Mouse (Mus musculus): ENCODE data around the gene Msto1.
"Not testable (repeated sequence)": the region's sequence is repeated elsewhere in the genome, so short reads cannot be mapped to it uniquely, and the experiment has no call there.

The Msto1 gene

DNA sequence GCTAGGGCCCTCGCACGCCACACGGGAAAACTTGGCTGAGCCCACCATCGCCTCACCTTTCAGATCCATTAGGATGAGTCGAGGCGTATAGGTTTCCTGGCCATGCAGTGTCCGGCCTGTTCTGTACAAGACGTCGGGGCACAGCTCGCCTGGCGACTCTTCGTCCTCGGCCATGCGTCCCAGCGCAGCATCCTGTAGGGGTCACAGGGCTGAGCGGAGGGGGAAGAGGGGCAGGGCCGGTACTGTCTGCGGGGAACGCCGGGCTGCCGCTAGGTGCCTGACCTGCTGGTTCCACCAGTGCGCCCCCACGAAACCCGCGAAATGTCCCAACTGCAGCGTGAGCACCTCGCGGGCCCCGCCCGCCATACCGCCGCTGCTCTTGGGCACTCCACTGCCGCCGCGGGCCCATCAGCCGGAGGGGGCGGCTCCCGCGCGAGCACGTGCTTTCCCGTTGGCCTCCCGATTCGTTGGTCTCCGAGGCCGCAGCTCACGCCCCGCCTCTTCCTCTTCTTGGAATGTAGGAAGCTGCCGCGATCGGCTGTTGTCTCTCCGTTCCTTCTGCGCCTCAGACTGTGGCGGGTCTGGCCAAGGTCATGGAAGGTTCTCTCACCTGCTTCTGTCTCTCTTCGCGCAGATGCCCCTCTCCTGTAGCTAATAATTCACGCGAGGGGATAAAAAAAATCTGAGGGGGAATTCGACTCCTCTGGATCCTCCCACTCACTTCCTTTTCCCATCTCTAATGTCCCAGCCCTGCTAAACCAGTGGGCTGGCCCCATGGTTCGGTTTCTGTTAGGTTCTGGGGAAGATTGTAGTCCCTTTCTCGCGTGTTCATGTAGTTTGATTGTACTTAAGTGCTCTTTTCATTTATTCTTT lies at the start of gene Msto1:
Gene Msto1 (minus strand): TSS at position 489 of the 873 bp plus-strand sequence.
- DNase-seq (ENCODE audit: low spot score), result peak; percentile 93

DNA sequence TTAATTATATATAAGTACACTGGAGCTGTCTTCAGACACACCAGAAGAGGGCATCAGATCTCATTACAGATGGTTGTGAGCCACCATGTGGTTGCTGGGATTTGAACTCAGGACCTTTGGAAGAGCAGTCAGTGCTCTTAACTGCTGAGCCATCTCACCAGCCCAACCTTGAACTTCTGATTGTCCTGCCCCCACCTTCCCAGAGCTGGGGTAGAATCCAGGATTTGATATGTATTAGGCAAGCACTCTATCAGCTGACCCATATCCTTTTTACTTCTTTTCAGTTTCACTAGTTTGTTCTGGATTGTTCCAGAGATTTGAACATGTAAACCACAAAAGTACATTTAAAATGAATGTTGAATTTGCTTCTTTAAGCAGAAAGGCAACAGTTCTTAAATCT lies 49.4 kb upstream of the Msto1 start:
- not testable (repeated sequence) for DNase-seq (ENCODE audit: low spot score)

DNA sequence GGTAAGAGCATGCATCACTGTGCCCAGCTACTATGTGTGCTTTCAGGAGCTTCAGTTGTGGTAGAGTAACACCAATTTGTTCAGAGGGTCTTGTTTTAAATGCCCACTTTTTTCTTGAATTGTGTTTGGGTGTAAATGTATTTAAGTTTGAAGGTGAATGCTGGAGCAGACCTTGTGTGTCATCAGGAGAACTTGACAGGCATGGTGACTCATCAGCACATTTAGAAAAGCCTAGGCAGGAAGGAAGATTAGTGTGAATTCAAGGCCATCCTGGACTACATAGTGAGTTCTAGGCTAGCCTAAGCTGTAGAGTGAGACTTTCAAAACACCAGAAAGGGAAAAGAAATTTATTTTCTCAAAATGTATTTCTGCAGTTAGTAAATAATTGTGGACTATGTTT lies 39.9 kb upstream of the Msto1 start:
- DNase-seq (ENCODE audit: low spot score), result no peak

DNA sequence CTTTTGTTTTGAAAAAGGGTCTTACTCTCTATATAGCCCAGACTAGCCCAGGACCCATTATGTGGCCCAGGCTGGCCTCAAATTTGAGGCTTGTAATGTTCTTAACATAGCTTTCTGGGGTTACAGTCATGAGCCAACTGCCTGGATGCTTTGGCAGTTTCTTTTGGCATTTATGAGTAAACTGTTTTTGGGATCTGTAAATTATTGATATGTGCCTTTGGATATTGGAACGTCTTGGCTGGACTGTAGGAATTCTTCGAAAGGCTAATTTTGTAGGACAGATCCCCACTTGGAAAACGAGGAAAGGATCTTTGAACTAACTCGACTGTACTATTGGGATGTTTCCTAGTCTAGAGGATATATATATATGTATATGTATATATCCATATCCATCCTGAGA lies 39.4 kb upstream of the Msto1 start:
- no peak for DNase-seq (ENCODE audit: low spot score)

DNA sequence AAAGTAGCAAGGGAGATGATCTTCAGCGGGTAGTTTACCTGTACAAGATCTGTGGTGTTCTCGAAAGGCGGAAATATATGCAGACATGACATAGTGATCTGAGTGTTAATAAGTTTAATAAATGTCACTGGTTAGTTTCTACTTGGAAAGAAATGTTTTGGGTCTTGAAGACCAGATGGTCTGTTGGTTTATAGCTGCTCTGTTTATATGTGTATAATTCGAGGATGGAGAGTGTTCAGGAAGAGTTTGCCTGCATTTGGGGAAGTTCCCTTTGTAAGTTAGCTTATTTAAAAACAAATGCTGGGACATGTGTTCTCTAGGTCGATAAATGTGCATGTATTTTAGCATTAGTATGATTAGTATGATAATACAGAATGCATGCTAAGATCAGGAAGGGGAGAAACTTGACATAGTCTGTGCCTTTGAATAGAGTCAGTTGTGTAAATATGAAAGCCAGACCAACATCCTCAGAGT lies 37.6 kb upstream of the Msto1 start:
- no peak for DNase-seq (ENCODE audit: low spot score)

DNA sequence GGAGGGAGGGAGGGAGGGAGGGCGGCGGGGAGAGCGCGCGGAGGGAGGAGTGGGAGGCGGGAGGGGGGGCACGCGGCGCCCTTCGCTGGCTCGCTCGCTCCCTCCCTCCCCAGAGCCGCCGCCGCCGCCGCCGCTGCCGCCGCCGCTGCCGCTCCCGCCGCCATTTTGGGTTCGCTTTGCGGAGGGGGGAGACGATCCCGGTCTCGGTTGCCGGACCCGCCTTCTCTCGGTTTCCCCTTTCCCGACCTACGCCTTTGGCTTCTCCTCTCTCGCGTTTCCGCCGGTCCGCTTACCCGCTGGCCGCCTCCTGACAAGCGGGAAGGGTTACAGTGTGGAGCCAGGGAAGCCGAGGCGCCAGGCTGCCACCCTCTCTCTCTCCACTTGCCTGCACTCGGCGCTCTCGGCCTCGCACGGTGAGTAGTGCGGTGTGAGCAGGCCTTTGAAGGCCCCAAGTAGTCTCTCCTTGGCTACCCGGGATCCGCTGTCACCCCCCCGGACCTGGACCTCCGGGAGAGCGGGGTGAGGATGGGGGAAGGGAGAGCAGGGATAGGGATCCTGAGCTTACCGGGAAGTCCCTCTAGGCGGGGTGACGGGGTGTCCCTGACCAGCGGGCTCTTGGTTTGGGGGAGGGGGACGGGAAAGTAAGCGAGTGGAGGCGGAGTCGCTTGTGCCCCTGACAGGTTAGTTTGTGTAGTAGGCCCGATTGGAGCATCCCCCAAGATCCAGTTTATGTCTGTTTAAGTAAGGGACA lies 37.0 kb upstream of the Msto1 start, which contains the start of the genes Ash1l and Dap3:
Gene Ash1l (plus strand): TSS at position 47 of the 751 bp plus-strand sequence.
Gene Dap3 (minus strand): TSS at position 606 of the 751 bp plus-strand sequence.
- peak; percentile 71 for DNase-seq (ENCODE audit: low spot score)

DNA sequence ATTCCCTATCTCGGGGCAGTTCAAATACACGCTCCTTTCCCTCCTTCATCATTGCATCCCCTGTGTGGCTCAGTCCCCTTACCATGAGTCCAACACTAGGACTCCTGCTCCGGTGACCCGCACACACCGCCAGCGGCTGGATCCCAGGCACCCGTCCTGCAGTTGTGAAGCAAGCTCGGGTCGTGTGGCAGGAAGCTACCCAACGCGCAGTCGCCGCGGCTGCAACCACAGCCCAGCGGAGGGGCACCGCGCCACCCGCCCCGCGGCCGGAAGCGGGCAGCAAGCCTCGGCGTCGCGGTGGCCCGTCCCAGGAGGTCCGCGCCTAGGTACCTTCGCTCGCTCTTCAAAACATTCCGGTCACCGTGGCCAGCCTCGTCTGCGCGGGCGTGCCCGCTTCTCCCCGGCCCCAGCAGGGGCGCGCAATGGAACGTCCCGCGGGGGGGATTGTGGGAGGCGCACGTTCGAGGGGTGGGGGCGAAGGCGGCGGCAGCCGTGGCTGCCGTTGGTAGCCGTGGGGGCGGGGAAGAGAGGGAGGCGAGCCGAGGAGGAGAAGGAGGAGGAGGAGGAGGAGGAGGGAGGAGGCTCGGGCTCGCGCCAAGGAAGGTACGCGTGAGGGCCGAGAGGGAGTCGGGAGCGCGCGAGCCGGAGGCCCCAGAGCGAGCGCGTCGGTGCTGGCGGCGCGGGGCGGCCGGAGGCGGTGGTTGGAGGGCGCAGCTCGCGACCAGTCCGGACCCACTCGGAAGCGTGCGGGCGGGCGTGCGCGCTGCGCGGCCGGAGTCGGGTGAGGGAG lies 36.2 kb upstream of the Msto1 start:
- peak; percentile 85 for DNase-seq (ENCODE audit: low spot score)

DNA sequence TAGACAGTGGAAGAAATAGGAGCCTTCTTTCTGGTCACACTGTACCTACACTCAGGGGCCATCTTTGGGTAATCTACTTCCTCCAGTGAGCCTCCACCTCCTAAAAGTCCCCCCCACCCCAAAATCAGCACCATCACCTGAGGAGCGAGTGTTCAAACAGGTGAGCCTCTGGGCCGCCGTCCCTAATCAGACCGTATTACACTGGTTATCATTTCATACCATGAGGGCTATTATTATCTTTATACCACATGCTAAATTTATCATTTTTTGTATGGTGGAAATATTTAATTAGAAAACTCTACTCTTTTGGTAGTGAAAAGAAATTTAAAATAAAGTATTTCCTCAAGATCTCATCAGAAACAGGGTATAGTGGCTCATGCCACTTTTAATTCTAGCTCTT lies 30.3 kb upstream of the Msto1 start:
- DNase-seq (ENCODE audit: low spot score), result no peak

DNA sequence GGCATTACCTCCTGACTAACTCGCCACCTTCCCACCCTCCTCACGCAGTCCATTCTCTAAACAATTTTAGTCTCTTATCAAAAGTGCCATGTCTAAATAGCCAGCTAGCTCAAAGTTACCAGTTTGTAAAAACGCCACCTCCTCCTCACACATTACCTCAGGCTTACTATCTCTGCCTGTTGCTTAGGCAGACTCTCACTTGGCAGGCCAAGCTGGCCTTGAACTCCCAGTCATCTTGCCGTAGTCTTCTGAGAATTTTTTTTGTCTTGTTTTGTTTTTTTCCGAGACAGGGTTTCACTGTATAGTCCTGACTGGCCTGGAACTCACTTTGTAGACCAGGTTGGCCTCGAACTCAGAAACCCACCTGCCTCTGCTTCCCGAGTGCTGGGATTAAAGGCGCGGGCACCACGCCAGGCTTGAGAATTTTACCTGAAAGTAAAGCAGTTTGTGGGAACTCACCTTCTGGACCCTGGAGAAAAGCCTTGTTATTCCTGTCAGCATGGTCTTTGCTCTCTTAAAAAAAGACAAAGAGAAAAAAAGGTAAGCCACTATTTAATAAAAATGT lies 28.6 kb upstream of the Msto1 start:
- DNase-seq (ENCODE audit: low spot score), result no peak

DNA sequence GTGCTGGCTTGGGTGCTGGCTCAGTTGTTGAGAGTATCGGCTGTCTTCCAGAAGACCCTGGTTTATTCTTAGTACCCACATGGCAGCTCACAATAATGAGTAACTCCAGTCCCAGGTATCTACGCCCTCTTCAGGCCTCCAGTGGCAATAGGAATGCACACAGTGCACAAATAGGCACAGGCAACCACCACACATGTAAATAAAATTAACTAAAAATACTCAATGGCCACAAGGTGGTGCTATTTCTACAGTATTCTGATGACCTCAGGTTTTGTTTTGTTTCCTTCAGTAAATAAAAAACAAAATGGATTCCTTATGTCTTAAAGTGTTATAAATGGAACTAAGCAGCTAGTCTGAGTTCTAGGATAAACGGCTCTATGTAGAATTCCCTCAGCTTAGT lies 25.9 kb upstream of the Msto1 start:
- DNase-seq (ENCODE audit: low spot score), result no peak

DNA sequence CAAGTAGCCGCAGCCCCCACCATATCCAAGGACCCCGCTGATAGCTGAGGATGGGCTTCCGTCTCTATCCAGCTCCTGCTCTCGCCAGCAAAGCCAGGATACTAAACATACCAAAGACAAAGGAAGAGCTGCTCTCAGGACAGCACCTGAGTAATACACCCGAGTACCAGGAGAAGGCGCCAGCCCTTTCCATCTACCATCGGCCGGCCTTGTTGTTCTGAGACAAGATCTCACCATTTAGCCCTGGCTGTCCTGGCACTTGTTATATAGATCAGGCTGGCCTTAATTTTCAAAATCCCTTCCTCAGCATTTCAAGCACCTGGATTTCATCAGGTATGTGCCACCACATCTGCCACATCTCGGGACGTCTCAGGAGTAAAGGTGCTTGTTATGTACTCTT lies 25.3 kb upstream of the Msto1 start:
- no peak for DNase-seq (ENCODE audit: low spot score)

DNA sequence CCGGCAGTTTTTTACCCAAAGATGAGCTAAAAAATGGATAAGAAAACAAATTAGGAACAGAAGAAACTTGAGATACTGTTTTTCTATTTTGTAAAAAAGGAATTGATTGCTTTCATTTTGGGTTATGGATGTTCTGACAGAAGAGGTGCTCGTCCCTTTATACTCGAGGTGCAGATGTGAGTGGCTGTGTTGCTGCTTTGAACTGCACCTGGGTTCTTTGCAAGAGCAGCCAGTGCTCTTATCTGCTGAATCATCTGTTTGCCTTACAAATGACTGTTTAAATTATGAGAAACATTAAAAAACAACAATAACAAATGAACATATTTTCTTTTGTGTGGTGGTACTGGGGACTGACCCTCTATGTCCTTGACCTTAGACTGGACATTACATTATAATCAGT lies 15.7 kb upstream of the Msto1 start:
- DNase-seq (ENCODE audit: low spot score), result no peak

DNA sequence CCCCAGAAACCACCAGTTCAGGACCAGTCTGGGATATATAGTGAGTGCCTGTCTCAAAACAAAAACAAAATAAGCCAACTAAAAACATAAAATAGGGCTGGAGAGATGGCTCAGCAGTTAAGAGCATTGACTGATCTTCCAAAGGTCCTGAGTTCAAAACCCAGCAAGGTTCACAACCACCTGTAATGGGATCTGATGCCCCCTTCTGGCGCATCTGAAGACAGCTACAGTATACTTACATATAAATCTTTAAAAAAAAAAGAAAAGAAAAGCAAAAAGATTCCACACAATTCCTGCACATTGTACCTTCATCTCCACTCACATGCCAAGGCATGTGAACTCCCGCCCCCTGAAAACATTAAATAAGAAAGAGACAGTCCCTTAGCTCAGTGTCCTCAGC lies 11.9 kb upstream of the Msto1 start:
- no peak for DNase-seq (ENCODE audit: low spot score)

DNA sequence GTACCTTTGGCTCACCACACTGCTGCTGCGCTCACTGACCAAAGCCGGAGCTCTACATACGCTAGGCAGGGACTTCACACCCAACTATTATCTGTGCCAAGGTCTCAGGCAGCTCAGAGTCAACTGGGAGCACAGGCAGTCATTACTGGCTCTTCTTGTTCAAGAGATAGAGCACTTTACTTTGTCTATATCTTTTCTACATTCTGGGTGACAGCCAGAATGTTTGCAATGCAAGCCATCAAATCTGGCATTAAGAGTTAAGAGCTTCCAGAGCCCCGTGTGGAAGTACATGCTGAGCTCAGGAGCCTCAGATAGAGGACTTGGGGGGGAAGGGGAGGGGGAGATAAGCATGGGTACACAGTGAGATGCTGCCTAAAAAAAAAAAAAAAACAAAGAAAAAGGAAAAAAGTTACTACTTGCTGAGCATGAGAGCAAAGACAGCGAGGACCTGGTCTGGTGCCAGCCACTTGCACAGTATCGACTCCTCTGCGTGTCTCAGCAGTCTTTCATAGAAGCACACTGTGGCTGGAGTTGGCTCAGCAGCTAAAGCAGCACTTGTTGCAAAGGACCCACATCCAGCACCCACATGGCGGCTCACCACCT lies 10.3 kb upstream of the Msto1 start:
- DNase-seq (ENCODE audit: low spot score), result no peak

DNA sequence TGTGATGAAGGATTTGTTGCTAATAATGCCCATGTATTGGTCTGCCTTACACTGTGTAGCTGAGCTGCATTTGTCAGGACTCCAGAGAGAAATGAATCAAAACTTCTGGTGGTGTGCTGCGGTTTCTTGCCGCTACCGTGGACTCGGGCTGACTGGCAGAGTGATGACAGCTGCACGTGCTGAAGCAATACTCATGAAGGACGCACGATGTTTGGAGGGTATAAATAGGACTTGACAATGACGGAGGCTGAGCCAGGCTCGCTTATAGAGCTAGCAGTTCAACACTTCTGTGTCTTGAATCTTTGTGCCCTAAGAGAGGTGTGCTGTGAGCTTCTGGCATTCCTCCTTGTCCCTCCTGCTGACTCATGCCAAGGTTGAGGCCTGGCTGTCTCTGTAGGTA lies 7.6 kb upstream of the Msto1 start:
- DNase-seq (ENCODE audit: low spot score), result no peak

DNA sequence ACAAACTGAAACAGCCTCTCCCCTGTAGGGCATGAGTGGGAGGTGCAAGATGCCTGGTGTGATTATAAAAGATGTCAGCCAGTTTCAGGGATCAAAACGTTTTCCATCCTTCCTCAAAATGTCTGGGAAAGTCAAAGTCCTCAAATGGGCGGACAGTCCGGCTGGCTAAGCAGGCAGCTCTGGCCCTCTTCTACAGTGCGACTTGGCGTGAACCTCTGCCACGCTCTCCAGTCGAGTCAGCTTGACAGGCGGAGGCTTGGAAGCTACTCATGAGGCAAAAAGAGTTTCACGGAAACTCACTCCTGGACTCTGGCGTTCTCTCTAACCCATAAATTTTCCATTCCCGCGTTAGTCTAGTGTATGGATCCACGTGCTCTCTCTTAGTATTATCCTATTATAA lies 5.2 kb upstream of the Msto1 start:
- no peak for DNase-seq (ENCODE audit: low spot score)

DNA sequence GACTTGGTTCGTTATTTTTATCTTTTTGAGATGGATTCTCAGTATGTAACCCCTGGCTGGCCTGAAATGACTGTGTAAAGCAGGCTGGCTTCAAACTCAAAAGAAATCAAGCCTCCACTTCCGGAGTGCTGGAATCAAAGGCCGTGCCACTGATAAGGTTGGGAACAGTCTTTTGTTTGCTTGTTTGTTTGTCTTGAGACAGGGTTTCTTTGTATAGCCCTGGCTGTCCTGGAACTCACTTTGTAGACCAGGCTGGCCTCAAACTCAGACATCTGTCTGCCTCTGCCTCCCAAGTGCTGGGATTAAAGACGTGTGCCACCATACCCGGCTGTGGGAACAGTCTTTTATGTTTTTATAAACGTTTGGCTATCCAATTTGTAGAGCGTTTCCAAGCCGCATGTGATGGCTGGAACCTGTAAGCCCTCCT lies 598 bp upstream of the Msto1 start:
- DNase-seq (ENCODE audit: low spot score), result no peak

DNA sequence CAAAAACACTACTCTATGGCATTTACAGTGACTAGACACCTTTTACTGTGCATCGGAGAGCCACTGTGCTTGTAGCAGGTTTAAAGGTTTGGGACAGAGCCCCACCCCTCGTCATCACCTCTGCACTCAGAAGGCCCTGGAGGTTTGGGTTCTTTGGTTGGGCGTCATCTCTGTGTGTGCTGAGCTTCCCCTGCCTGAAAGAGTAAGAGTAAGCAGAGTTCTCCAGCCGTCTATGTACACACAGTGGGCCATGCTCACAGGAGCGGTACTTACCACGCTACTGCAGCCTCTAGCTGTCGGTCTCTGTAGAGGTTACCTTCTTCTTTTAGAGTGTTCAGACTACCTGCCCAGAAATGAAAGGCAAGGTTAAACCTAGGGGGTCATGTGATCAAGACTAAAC lies 1.2 kb downstream of the Msto1 start:
- DNase-seq (ENCODE audit: low spot score), result no peak

DNA sequence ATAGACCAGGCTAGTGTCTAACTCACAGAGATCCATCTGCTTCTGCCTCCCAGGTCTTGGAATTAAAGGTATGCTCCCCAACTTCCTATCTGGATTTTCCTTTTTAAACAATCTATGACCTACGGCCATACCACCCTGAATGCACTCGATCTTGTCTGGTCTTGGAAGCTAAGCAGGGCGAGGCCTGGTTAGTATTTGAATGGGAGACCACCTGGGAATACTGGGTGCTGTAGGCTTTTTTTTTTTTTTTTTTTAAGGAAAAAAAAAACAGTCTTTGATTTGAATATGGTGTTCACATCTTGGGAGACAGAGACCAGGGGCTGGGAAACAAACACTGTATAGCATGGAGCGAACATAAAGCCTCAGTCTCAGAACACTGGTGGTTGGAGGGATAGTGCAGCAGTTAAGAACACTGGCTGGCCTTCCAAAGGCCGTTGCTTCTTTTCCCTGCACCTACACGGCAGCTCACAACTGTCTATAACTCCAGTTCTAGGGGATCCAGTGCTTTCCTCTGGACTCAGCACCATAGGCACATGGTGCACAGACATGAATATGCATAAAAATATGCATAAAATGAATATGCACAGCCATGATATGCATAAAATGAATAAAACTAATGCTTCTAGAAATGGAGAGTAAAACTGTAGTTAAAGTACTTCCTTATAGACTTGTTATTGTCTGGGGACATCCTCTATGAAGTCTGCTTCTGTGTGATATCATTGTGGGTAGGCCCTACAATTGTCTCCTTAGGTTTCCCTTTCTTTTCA lies 7.2 kb downstream of the Msto1 start:
- no peak for DNase-seq (ENCODE audit: low spot score)

DNA sequence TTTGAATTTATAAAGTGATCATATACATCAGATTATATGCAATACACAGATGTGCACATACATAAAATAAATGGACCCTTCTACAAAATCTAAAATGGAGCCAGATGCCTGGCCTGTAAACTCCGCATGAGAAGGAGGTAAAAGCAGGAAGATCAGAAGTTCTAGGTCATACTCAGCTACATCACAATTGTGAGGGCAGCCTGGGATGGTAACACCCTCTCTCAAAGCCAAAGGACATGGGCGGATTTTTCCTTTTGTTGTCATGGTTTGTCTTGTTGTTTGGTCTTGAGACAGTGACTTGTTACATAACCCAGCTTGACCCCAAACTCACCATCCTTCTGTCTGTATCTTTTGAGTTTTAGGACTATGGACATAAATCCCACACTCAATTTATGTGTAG lies 8.1 kb downstream of the Msto1 start:
- DNase-seq (ENCODE audit: low spot score), result no peak

DNA sequence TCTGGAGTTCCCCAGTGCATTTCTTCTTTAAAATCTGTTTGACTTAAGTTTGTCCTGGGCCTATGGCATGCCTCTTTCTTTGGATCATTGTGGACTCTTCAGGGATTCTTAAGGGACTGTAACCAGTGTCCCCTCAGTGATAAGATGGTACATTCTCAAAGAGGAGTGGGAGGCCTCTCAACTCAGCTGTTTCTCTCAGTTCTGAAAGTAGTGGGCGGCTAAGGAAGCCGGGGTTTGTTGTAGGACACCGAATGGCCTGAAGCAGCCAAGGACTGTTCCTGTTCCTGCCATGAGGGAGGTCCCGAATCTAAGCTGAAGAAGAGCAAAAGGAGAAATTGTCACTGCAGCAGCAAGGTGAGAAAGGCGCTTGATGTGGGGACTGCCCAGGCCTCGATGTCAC lies 8.6 kb downstream of the Msto1 start:
- DNase-seq (ENCODE audit: low spot score), result no peak

Measured in layer of hippocampus, adult 11-12 months (tissue).